Mouse (Mus musculus) common myeloid progenitor, adult 5-6 weeks (primary cell): ENCODE measurements at regions not wholly inside any gene's neighbourhood (a gene's known extent, or its start where the extent isn't known, plus 50 kb on each side); places are given as distances from the start of the nearest gene placed in this dataset.

Experiments used
- ATAC-seq: replicated peaks from 2 replicates; pipeline ENCODE4 v1.8.0; 2016; ENCODE audit warnings: low read depth, mild to moderate bottlenecking, moderate TSS enrichment, inconsistent platforms; ENCODE audit not compliant: poor library complexity, severe bottlenecking

GRCm38 (mm10) chr3:147092188-147093075 is 240.3 kb downstream of the Ttll7 start:
- ATAC-seq: no peak

- ATAC-seq: no peak
Observed at GRCm38 (mm10) chr3:147093076-147093380, 240.9 kb downstream of the Ttll7 start.

GRCm38 (mm10) chr3:147096179-147096578 is 244.0 kb downstream of the Ttll7 start:
- ATAC-seq: no peak

- ATAC-seq: no peak
Observed at GRCm38 (mm10) chr3:147098065-147098580, 246.0 kb downstream of the Ttll7 start.

- no peak for ATAC-seq
Observed at GRCm38 (mm10) chr3:147098611-147099010, 246.4 kb downstream of the Ttll7 start.

DNA sequence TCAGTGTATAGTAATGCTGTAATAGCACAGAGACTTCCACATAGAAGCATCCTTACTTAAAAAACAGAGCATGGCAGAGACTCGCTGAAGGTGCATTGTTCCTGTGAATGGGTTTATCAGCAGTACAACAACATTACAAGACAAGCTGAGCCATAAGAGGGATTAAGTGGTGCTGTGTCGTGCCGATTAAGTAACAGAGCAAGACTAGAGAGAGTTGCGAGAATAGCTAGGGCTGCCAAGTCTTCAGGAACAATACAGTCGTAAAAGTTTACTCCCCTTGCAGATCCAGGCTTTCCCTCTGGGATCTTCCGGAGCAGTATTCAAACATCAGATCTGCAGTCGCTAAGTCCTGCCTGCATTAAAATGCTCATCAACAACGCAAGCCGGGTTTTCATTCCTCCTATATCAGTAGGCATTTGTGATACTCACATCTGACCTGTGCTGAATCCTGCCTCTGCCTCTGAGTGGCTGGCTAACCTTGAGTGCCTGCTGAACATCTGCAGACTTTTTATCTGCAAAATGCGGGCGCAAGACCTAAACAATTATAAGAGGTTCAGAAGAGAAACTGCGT is 247.1 kb downstream of the Ttll7 start:
- no peak for ATAC-seq

- no peak for ATAC-seq
Observed at GRCm38 (mm10) chr3:147101053-147101764, 249.0 kb downstream of the Ttll7 start.

- no peak for ATAC-seq
Observed at GRCm38 (mm10) chr3:147101765-147102113, 249.6 kb downstream of the Ttll7 start.

DNA sequence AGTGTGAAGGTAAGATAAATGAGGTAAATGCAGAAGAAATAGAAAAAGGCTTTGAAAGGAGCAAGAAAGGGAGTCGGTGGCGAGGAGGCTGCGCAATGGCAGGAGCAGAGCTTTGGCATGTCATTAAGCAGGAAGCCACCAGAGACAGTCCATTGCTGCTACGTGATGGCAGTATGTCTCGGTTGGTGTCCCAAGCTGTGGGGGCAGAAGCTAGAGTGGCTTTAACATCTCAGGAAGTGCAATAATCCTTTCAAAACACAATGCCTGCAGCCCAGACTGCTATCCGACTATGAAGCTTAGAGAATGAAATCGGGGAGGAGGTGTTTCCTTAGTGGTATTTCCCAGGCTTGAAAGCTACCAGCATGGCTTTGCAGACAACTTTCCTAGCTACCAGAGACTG is 251.3 kb downstream of the Ttll7 start:
- ATAC-seq: no peak

- no peak for ATAC-seq
Observed at GRCm38 (mm10) chr3:147117609-147118008, 265.4 kb downstream of the Ttll7 start.

GRCm38 (mm10) chr3:147118092-147118491 is 265.9 kb downstream of the Ttll7 start:
- ATAC-seq: no peak

DNA sequence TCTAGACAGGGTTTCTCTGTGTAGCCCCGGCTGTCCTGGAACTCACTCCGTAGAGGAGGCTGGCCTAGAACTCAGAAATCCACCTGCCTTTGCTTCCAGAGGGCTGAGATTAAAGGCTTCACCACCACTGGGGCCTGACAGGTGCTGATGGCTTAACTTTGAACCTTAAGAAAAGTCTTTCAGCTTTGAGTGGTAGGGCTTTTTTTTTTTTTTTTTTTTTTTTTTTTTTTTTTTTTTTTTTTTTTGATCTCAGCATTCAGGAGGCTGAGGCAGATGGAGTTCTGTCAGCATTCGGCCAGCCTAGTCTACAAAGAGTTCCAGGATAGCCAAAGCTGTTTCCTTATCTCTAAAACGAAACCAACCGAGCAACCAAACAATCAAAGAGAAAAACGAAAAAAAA is 266.5 kb downstream of the Ttll7 start:
- ATAC-seq: no peak

GRCm38 (mm10) chr3:147121826-147122225 is 269.7 kb downstream of the Ttll7 start:
- no peak for ATAC-seq

DNA sequence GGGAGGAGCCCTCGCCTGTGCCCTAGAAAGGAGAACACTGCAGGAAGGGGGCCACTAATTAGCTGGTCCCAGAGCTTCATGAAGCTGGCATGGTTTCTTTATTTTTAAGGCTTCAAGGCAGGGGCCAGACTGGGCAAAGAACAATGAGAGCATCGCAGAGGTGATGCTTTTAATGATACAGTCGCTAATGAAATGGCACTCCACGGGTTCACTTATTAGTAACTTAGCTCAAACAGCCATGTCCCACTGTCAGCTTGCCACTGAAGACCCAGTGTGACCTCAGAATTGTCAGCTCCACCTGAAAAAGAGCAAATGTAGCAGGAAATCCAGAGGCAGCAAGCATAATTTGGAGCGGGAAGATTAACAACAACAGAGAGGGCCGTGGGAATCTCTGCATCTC is 275.6 kb downstream of the Ttll7 start:
- no peak for ATAC-seq

- no peak for ATAC-seq
Observed at GRCm38 (mm10) chr3:147132830-147133229, 280.7 kb downstream of the Ttll7 start.

- no peak for ATAC-seq
Observed at GRCm38 (mm10) chr3:147133408-147133807, 281.2 kb downstream of the Ttll7 start.

DNA sequence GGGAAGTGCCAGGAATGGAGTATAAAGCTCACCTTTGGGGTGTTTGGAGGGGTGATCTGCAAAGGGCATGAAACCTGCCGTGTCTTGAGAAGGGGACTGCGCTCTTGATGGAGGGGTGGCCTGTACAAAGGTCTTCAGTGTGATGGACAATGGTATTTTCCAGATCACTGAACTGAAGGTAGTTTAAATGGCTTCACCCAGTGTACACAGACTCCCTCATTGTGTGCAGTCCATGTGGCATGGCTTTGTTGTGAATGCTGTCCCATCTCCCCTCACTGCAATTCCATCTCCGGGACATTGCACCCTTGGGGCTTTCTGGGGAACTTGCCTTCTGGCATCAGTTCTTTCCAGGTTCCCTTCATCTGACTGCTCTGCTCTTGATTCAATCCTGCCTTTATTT is 288.2 kb downstream of the Ttll7 start:
- ATAC-seq: no peak

DNA sequence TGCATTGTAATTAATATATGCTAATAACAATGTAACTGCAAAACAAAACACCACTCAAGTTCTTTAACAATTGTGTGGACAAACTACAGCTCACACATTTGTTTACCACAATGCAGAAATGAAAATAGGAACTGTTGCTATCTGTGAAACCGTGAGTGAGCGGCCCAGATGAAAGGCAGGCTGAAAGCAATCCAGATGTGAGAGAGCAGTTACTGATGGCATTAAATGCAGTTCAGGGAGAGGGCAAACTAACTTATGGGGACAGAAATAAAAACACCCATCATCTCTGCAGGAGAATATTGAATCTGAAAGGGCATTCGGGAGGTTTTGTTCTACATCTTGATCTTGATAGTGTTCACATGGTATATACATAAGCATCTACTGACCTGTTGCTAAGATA is 301.3 kb downstream of the Ttll7 start:
- 0 out of 2 replicates have a peak, but pooled peaks have one; percentile 25 for ATAC-seq

- no peak for ATAC-seq
Observed at GRCm38 (mm10) chr3:147153998-147154397, 301.8 kb downstream of the Ttll7 start.

DNA sequence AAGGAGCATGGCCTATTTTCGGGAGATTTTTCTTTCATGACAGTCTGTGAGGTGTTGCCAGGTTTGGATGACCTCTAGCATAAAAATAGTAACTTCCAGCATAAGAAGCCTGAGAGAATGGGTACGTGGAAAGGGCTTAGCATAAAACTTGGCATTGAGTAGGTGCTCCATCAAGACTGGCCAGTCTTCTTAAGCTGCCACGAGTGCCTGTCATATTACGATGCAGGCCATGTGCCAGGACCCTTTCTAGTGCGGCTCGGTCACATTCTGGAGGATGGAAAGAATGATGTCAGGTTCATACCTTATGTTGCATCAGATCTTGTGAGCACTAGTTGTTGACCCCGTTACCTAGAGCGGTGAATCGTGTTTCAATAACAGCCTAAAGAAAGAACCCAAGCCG is 311.0 kb downstream of the Ttll7 start:
- ATAC-seq: no peak

DNA sequence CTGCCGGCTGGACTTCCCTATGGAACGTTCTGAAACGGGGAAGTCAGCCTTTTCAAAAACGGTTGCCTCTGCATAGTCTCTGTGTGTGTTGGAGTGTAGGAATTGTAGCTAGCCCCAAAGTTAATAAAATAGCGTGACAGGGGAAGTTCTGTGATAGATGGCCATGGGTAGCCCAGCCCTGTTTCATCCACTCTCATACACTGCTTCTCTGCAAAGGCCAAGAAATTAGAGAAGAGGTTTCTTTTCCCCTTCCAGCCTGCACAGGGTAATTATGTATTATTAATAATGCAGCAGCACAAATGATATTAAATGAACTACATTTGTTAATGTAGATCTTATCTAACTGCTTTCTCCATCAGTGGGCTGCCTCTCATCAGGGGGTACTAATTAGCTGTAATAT is 311.4 kb downstream of the Ttll7 start:
- no peak for ATAC-seq
